Mouse (Mus musculus) intestine, postnatal 0 days (tissue): ENCODE measurements at regions not wholly inside any gene's neighbourhood (a gene's known extent, or its start where the extent isn't known, plus 50 kb on each side); places are given as distances from the start of the nearest gene placed in this dataset.

Experiments
- ATAC-seq: fragments of 200-750 bp; cut with Nextera tagmentation; 2 replicates; pipeline ENCODE4 v1.8.0; 2017; ENCODE audit warnings: mild to moderate bottlenecking, moderate TSS enrichment, moderate library complexity
- H3K27ac ChIP-seq: fragments of 300-500 bp; sonication (generic); 2 replicates; pipeline ENCODE4 v1.5.1; 2014; ENCODE audit warnings: mild to moderate bottlenecking, low read depth, low read length, moderate library complexity
- H3K27me3 ChIP-seq: fragments of 300-500 bp; sonication (generic); replicated peaks from 2 replicates; pipeline ENCODE4 v1.6.1; 2014; ENCODE audit warnings: low read length, mixed read lengths; ENCODE audit not compliant: control insufficient read depth, insufficient read depth
- H3K36me3 ChIP-seq: fragments of 300-500 bp; sonication (generic); 2 replicates; pipeline ENCODE4 v1.6.1; 2014; ENCODE audit warnings: mild to moderate bottlenecking, moderate library complexity; ENCODE audit not compliant: control insufficient read depth, insufficient read depth
- H3K4me1 ChIP-seq: fragments of 300-500 bp; sonication (generic); replicated peaks from 2 replicates; pipeline ENCODE4 v1.6.1; 2014; ENCODE audit warnings: antibody characterized with exemption, low read length, mixed read lengths; ENCODE audit not compliant: control insufficient read depth, insufficient read depth
- H3K4me2 ChIP-seq: fragments of 300-500 bp; sonication (generic); replicated peaks from 2 replicates; pipeline ENCODE4 v1.6.1; 2014; ENCODE audit warnings: low read depth, mild to moderate bottlenecking, moderate library complexity
- H3K4me3 ChIP-seq: fragments of 300-500 bp; sonication (generic); 2 replicates; pipeline ENCODE4 v1.5.1; 2014; ENCODE audit warnings: low read depth, low read length
- H3K9ac ChIP-seq: fragments of 300-500 bp; sonication (generic); 2 replicates; pipeline ENCODE4 v1.6.1; 2014; ENCODE audit warnings: mild to moderate bottlenecking, low read depth, low read length
- H3K9me3 ChIP-seq: fragments of 300-500 bp; sonication (generic); 2 replicates; pipeline ENCODE4 v1.6.1; 2016; ENCODE audit warnings: mixed run types; ENCODE audit not compliant: control insufficient read depth
- CTCF ChIP-seq: sonication (generic); IDR thresholded peaks from 2 replicates; pipeline ENCODE4 v1.5.1; 2016; ENCODE audit warnings: low read depth, mild to moderate bottlenecking, control low read depth, antibody characterized with exemption, moderate library complexity
- WGBS: fragments of 180-500 bp; shearing (Covaris S2); extraction: QIAGEN DNeasy Blood & Tissue Kit; methylation state at CpG from one replicate; pipeline ENCODE4 v1.1.7; 2014; 5-methylcytosine and 5-hydroxymethylcytosine counted together

- Histone ChIP-seq H3K27me3 (no peaks in the 10 kb centered on the region), H3K9ac (no peak overlapping the region), H3K4me3 (no peak overlapping the region), H3K27ac (no peak overlapping the region), H3K36me3 (no peaks in the 10 kb centered on the region), H3K9me3 (no peaks in the 10 kb centered on the region), H3K4me1 (no peaks in the 10 kb centered on the region), H3K4me2 (no peak overlapping the region)
- no peak for ATAC-seq
- no peak for TF ChIP-seq CTCF
- 72% methylated on average over 6 of the region's 6 CpGs for WGBS
Observed at GRCm38 (mm10) chr3:50583475-50583874, 140.1 kb upstream of the Slc7a11 start.

- H3K27me3 ChIP-seq: no peaks in the 10 kb centered on the region
- H3K27ac ChIP-seq: no peak overlapping the region
- no peaks in the 10 kb centered on the region for H3K9me3 ChIP-seq
- 96% methylated on average over 9 of the region's 9 CpGs for WGBS
- ATAC-seq: no peak
- no peak overlapping the region for H3K9ac ChIP-seq
- no peak for TF ChIP-seq CTCF
- H3K36me3 ChIP-seq: no peaks in the 10 kb centered on the region
- no peak overlapping the region for H3K4me2 ChIP-seq
- H3K4me3 ChIP-seq: no peak overlapping the region
- H3K4me1 ChIP-seq: no peaks in the 10 kb centered on the region
Observed at GRCm38 (mm10) chr3:50574388-50574787, 131.0 kb upstream of the Slc7a11 start.

GRCm38 (mm10) chr3:50570027-50570426, 126.6 kb upstream of the Slc7a11 start:
- no peak overlapping the region for H3K27ac ChIP-seq
- no peak for TF ChIP-seq CTCF
- no peak for ATAC-seq
- no peaks in the 10 kb centered on the region for H3K9me3 ChIP-seq
- no peaks in the 10 kb centered on the region for H3K36me3 ChIP-seq
- H3K27me3 ChIP-seq: no peaks in the 10 kb centered on the region
- H3K4me2 ChIP-seq: no peak overlapping the region
- H3K4me3 ChIP-seq: no peak overlapping the region
- no peaks in the 10 kb centered on the region for H3K4me1 ChIP-seq
- H3K9ac ChIP-seq: no peak overlapping the region

- no peak for TF ChIP-seq CTCF
- no peak for ATAC-seq
- H3K4me2 ChIP-seq: no peak overlapping the region
- no peak overlapping the region for H3K27ac ChIP-seq
- H3K36me3 ChIP-seq: no peaks in the 10 kb centered on the region
- no peak overlapping the region for H3K4me3 ChIP-seq
- H3K9ac ChIP-seq: no peak overlapping the region
- no peaks in the 10 kb centered on the region for H3K4me1 ChIP-seq
- no peaks in the 10 kb centered on the region for H3K27me3 ChIP-seq
- no peaks in the 10 kb centered on the region for H3K9me3 ChIP-seq
- WGBS: 82% methylated on average over 10 of the region's 10 CpGs
Observed at GRCm38 (mm10) chr3:50569565-50569964, 126.2 kb upstream of the Slc7a11 start.

GRCm38 (mm10) chr3:50554150-50554549, 110.7 kb upstream of the Slc7a11 start:
- TF ChIP-seq CTCF: no peak
- Histone ChIP-seq H3K4me3 (no peak overlapping the region), H3K27me3 (no peaks in the 10 kb centered on the region), H3K9ac (no peak overlapping the region), H3K27ac (no peak overlapping the region), H3K4me1 (no peaks in the 10 kb centered on the region), H3K36me3 (no peaks in the 10 kb centered on the region), H3K4me2 (no peak overlapping the region), H3K9me3 (no peaks in the 10 kb centered on the region)
- 24% methylated on average over 1 of the region's 1 CpGs for WGBS
- ATAC-seq: no peak

GRCm38 (mm10) chr3:50548568-50548967, 105.2 kb upstream of the Slc7a11 start:
- Histone ChIP-seq H3K27me3 (no peaks in the 10 kb centered on the region), H3K4me2 (no peak overlapping the region), H3K27ac (no peak overlapping the region), H3K9ac (no peak overlapping the region), H3K4me1 (no peaks in the 10 kb centered on the region), H3K9me3 (no peaks in the 10 kb centered on the region), H3K36me3 (no peaks in the 10 kb centered on the region), H3K4me3 (no peak overlapping the region)
- WGBS: 92% methylated on average over 4 of the region's 4 CpGs
- no peak for ATAC-seq
- no peak for TF ChIP-seq CTCF

- no peak for TF ChIP-seq CTCF
- H3K4me1 ChIP-seq: no peaks in the 10 kb centered on the region
- no peak overlapping the region for H3K4me3 ChIP-seq
- WGBS: 62% methylated on average over 2 of the region's 2 CpGs
- H3K36me3 ChIP-seq: no peaks in the 10 kb centered on the region
- no peak overlapping the region for H3K4me2 ChIP-seq
- H3K27ac ChIP-seq: no peak overlapping the region
- H3K9me3 ChIP-seq: no peaks in the 10 kb centered on the region
- H3K27me3 ChIP-seq: no peaks in the 10 kb centered on the region
- ATAC-seq: no peak
- no peak overlapping the region for H3K9ac ChIP-seq
Observed at GRCm38 (mm10) chr3:50530654-50531053, 87.2 kb upstream of the Slc7a11 start.
